Mouse (Mus musculus): ENCODE measurements around the gene Kctd15. TPM values are rescaled to one million over a fixed set of nuclear protein-coding genes. Genes with fewer than 3 reads are reported as not detected.

Gene Kctd15
- polyA plus RNA-seq, 1 experiment from 2014 or later, result 7.4 TPM

DNA sequence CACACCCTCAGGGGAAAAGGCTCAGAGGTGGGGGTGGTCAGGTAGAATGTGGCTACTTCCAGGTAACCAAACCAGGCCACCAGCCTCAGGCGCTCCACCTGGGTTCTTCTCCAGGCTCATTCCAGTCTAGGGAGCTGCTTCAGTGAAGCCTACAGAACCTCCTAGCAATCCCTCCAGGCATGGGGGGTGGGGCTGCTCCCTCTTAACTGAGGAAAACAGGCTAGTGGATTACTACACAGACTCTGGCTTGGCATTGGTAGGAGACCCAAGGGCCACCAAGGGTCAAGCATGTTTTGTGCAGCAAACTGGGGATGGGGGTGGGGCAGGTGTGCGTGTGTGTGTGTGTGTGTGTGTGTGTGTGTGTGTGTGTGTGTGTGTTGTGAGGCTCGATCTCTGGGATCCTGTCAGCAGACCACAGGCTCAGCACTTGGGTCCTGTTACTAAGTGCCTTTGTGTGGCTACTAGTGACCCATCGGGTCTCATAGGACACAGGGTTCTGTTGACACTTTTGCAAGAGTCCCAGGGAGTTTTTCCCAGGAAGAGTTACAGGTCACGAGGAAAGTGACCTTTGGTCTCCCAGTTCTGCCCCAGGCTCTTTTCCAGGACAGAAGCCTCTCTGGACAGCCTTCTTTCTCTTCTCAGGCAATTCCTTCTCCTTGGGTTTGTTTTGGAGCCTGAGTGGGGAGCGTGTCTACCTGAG is 3.0 kb upstream of the Kctd15 start:
- 80% methylated on average over 5 of the region's 6 CpGs for WGBS
- Histone ChIP-seq H3K9ac (replicated peaks; ENCODE audit: low read depth) (no peak overlapping the region), H3K27ac (ENCODE audit: low read length) (no peak overlapping the region), H3K4me3 (ENCODE audit: low read depth, low read length) (no peak overlapping the region), H3K4me2 (replicated peaks; ENCODE audit: low read depth, low read length) (no peak overlapping the region), H3K27me3 (replicated peaks; ENCODE audit: insufficient read depth, low read length) (no peaks in the 10 kb centered on the region), H3K36me3 (ENCODE audit: insufficient read depth, low read length) (no peaks in the 10 kb centered on the region), H3K9me3 (ENCODE audit: low read length) (no peaks in the 10 kb centered on the region), H3K4me1 (ENCODE audit: insufficient read depth, low read depth, low read length) (no peaks in the 10 kb centered on the region)
- TF ChIP-seq EP300 (IDR thresholded peaks at IDR 0.05), result no peak
- no peak for TF ChIP-seq CTCF (IDR thresholded peaks at IDR 0.05)
- DNase-seq (ENCODE audit: low spot score) (no peak), ATAC-seq (no peak)

DNA sequence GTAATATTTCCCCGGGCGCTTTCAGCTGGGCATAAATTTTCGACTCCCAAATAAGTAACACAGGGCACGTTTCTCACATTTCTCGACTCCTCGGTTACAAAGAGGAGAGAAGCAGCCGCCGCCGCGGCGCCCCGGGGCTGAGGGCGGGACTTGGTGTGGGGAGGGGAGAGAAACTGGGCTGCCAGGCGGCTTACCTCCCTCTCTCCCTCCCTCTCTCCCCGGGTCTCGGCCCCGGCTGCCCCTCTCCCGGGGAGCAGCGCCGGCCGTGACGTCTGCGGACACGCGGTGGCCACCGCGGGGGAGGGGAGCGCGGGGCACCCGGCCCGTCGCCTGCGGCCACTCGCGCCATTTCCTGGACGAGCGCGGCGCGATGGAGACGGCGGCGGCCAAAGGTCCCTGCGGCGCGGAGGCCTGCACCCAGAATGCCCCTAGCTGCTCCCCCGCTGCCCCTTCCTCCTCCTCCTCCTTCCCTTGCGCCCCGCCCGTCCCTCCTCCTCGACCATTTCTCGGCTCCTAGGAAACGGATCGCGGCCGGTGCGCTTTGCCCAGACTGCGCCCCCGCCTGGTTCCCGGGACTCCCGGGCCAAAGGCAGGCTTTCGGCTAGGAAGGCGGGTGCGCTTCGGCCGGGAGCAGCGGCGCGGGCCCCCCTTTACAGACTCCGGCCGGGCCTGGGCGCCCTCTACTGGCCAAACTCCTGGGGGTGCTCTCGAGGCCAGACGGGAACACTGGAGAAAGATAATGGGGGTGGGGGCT is 1.3 kb downstream of the Kctd15 start:
- H3K4me2 ChIP-seq (replicated peaks; ENCODE audit: low read depth, low read length), result peak overlapping the region; percentile 97
- WGBS, result 0% methylated on average over 44 of the region's 74 CpGs
- H3K9ac ChIP-seq (replicated peaks; ENCODE audit: low read depth), result peak overlapping the region; percentile 60
- H3K27me3 ChIP-seq (replicated peaks; ENCODE audit: insufficient read depth, low read length), result no peaks in the 10 kb centered on the region
- peak overlapping the region; percentile 63 for H3K4me3 ChIP-seq (ENCODE audit: low read depth, low read length)
- peak; percentile 88 for ATAC-seq
- H3K9me3 ChIP-seq (ENCODE audit: low read length), result no peaks in the 10 kb centered on the region
- DNase-seq (ENCODE audit: low spot score), result peak; percentile 96
- no peak for TF ChIP-seq EP300 (IDR thresholded peaks at IDR 0.05)
- TF ChIP-seq CTCF (IDR thresholded peaks at IDR 0.05), result peak; percentile 88
- no peaks in the 10 kb centered on the region for H3K4me1 ChIP-seq (ENCODE audit: insufficient read depth, low read depth, low read length)
- peak overlapping the region; percentile 91 for H3K27ac ChIP-seq (ENCODE audit: low read length)
- no peaks in the 10 kb centered on the region for H3K36me3 ChIP-seq (ENCODE audit: insufficient read depth, low read length)

DNA sequence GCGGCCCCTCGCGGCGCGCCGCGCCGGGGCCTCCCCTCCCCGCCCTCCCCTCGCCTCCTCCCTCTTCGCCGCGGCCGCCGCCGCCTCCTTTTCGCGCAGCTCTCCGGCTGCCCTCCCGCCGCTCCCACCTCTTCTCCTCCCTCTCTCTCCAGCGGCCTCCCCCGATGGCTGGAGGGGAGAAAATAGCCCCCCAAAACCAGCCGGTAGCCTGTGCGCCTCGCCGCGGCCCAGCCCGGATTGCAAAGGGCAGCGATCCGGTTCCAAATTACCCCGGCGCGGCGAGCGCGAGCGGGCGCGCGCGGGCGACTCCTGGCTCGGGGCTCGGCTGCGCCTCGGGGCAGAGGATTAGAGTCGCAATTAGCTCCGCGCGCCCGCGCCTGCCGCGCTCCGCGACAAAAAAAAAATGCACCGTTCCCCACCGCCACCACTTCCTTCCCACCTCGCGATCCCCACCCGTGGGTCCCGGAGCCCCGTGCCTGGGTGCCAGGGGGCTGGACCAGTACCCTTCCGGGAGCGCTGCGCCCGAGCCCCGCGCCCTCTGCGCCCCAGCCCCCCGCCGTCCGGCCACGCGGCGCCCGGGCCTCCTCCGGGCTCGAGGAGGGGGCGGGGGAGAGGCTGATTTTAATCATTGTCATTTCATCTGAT is 2.0 kb downstream of the Kctd15 start:
- peak overlapping the region; percentile 60 for H3K9ac ChIP-seq (replicated peaks; ENCODE audit: low read depth)
- peak; percentile 64 for DNase-seq (ENCODE audit: low spot score)
- under 1% methylated on average over 56 of the region's 81 CpGs for WGBS
- no peaks in the 10 kb centered on the region for H3K4me1 ChIP-seq (ENCODE audit: insufficient read depth, low read depth, low read length)
- TF ChIP-seq CTCF (IDR thresholded peaks at IDR 0.05), result no peak
- TF ChIP-seq EP300 (IDR thresholded peaks at IDR 0.05), result no peak
- peak overlapping the region; percentile 63 for H3K4me3 ChIP-seq (ENCODE audit: low read depth, low read length)
- H3K27ac ChIP-seq (ENCODE audit: low read length), result peak overlapping the region; percentile 91
- ATAC-seq, result peak; percentile 39
- H3K27me3 ChIP-seq (replicated peaks; ENCODE audit: insufficient read depth, low read length), result no peaks in the 10 kb centered on the region
- H3K9me3 ChIP-seq (ENCODE audit: low read length), result no peaks in the 10 kb centered on the region
- peak overlapping the region; percentile 97 for H3K4me2 ChIP-seq (replicated peaks; ENCODE audit: low read depth, low read length)
- no peaks in the 10 kb centered on the region for H3K36me3 ChIP-seq (ENCODE audit: insufficient read depth, low read length)

DNA sequence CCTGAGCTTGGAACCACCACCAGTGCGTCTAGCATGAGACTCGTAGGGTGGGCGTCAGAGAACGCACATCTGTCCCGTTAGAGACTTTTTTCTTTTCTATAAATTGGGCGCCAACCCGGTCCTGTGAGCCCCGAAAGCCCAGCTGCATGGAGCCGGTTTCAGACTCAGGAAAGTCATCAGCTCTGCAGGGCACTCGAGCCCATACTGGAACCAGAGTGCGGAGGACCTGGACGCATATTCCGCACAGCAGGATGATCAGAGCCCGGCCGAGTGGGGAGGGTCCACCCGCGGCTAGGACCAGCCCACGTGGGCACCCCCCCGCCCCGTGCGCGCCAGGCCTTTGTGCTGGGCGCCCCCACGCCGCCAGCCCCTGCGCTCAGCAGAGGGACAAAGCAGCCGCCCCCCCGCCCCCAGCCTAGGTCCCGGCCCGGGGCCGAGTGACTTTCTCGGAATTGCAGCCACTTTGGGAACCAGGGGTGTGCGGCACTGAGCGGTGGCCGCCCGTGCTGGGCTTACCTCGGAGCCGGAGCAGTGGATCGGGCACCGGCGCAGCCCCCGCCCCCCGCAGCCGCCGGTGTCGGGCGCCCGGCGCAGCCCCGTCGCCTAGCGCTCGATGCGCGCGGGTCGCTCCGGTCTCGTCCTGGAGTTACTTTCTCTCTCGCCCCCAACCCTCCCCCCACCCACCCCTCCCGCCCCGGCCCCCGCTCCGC is 2.6 kb downstream of the Kctd15 start:
- Histone ChIP-seq H3K36me3 (ENCODE audit: insufficient read depth, low read length) (no peaks in the 10 kb centered on the region), H3K4me3 (ENCODE audit: low read depth, low read length) (peak overlapping the region; percentile 63), H3K9me3 (ENCODE audit: low read length) (no peaks in the 10 kb centered on the region), H3K9ac (replicated peaks; ENCODE audit: low read depth) (peak overlapping the region; percentile 60; the same call in 1 of the 2 replicates), H3K4me1 (ENCODE audit: insufficient read depth, low read depth, low read length) (no peaks in the 10 kb centered on the region), H3K27ac (ENCODE audit: low read length) (peak overlapping the region; percentile 91), H3K4me2 (replicated peaks; ENCODE audit: low read depth, low read length) (peak overlapping the region; percentile 97), H3K27me3 (replicated peaks; ENCODE audit: insufficient read depth, low read length) (no peaks in the 10 kb centered on the region)
- TF ChIP-seq EP300 (IDR thresholded peaks at IDR 0.05), result no peak
- no peak for TF ChIP-seq CTCF (IDR thresholded peaks at IDR 0.05)
- under 1% methylated on average over 41 of the region's 64 CpGs for WGBS
- DNase-seq (ENCODE audit: low spot score) (peak; percentile 16), ATAC-seq (peak; percentile 13)

DNA sequence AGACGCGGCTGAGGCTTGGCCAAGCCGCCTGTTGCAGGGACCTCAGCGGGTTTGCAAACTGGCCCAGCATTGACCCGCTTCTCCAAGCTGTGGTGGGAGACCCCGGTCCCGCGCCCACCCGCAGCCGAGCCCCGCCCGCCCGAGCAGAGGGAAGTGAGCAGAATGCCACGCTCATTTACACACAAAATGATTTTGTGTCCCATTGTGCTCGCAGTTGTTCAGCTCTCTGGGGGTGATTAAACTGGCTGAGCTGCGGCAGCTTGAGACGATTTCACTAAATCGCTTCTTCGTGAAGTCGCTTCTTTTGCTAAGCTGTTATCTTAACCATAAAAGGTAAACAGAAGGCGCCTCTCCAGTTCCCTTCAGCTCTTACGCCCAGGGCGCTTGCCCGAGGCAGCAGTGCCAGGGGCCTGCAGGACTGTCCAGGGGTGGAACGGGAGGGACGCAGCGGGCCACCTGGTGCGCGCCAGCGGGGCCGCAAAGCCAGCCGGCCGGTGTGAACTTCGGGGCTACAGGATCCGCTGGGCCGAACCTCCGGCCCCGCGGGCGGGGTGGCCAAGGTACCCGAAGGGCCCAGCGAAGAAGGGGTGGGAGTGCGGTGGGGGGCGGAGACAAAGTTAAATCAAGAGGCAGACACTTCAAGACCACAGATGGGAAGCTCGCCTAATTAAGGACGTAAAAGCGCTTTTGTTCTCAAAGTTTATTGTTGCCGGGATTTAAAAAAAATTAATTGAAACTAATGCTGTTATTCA is 3.6 kb downstream of the Kctd15 start:
- 2% methylated on average over 48 of the region's 48 CpGs for WGBS
- no peak overlapping the region; the same call in 1 of the 2 replicates for H3K27ac ChIP-seq (ENCODE audit: low read length)
- no peak for TF ChIP-seq CTCF (IDR thresholded peaks at IDR 0.05)
- TF ChIP-seq EP300 (IDR thresholded peaks at IDR 0.05), result no peak
- ATAC-seq (no peak), DNase-seq (ENCODE audit: low spot score) (peak; percentile 18)
- H3K27me3 ChIP-seq (replicated peaks; ENCODE audit: insufficient read depth, low read length), result no peaks in the 10 kb centered on the region
- peak overlapping the region; percentile 97 for H3K4me2 ChIP-seq (replicated peaks; ENCODE audit: low read depth, low read length)
- no peaks in the 10 kb centered on the region for H3K36me3 ChIP-seq (ENCODE audit: insufficient read depth, low read length)
- H3K9me3 ChIP-seq (ENCODE audit: low read length), result no peaks in the 10 kb centered on the region
- peak overlapping the region; percentile 63 for H3K4me3 ChIP-seq (ENCODE audit: low read depth, low read length)
- H3K9ac ChIP-seq (replicated peaks; ENCODE audit: low read depth), result 0 out of 2 replicates have a peak overlapping the region, but pooled peaks have one; percentile 9
- no peaks in the 10 kb centered on the region for H3K4me1 ChIP-seq (ENCODE audit: insufficient read depth, low read depth, low read length)

Measured in lung, postnatal 0 days (tissue).